In genomic region chr7:127513781-127514180, GRCm38 (mm10) we compare ENCODE assay signal across 8 mouse cellular contexts. TPM values are rescaled to one million over a fixed set of nuclear protein-coding genes. Genes with fewer than 3 reads are reported as not detected.
DNase-seq lines count a peak whose midpoint lies in the region; ATAC-seq and TF ChIP-seq lines count a peak whose summit lies in the region.

No protein-coding gene starts in this region.

- no peaks in the 10 kb centered on the region for H3K9me3 ChIP-seq in G1E (replicated peaks)
- no peaks in the 10 kb centered on the region for H3K9me3 ChIP-seq in heart, embryonic 15.5 days (replicated peaks)
- H3K9me3 ChIP-seq in liver, embryonic 15.5 days (replicated peaks) = no peaks in the 10 kb centered on the region

- H3K4me2 ChIP-seq in heart, embryonic 15.5 days = peak overlapping the region; percentile 71
- H3K4me2 ChIP-seq in liver, embryonic 15.5 days = peak overlapping the region; percentile 84

- no peak for ATAC-seq in G1E (ENCODE audit: extremely low read depth, insufficient number of reproducible peaks, low FRiP score, poor library complexity, severe bottlenecking)
- no peak for ATAC-seq in heart, embryonic 15.5 days (replicated peaks; ENCODE audit: insufficient number of reproducible peaks, insufficient read depth, low FRiP score, low read depth)
- no peak for ATAC-seq in liver, embryonic 15.5 days (ENCODE audit: insufficient read depth)
- no peak for ATAC-seq in granulocyte monocyte progenitor cell, adult 5-6 weeks (replicated peaks; ENCODE audit: poor library complexity, severe bottlenecking)

- DNase-seq in adrenal gland, adult 2 months = peak; percentile 35
- no peak for DNase-seq in adrenal gland, postnatal 4 days (ENCODE audit: low spot score in 2 of 2)
- no peak for DNase-seq in G1E (ENCODE audit: low spot score)
- no peak for DNase-seq in thymus, postnatal 0 days (ENCODE audit: low spot score)
- no peak for DNase-seq in thymus, postnatal 4 days

- H3K4me1 ChIP-seq in G1E (ENCODE audit: insufficient read depth, low read depth, low read length) = peaks cover 41% of the 10 kb centered on the region
- H3K4me1 ChIP-seq in heart, embryonic 15.5 days (replicated peaks) = peaks cover 20% of the 10 kb centered on the region
- peaks cover 34% of the 10 kb centered on the region for H3K4me1 ChIP-seq in liver, embryonic 15.5 days (replicated peaks)

- peak overlapping the region; percentile 87 for H3K4me3 ChIP-seq in G1E (ENCODE audit: low read depth, low read length)
- H3K4me3 ChIP-seq in heart, embryonic 15.5 days = peak overlapping the region; percentile 69
- H3K4me3 ChIP-seq in liver, embryonic 15.5 days (replicated peaks) = peak overlapping the region; percentile 95

- H3K9ac ChIP-seq in heart, embryonic 15.5 days = no peak overlapping the region
- H3K9ac ChIP-seq in liver, embryonic 15.5 days = no peak overlapping the region

- no peak for TF ChIP-seq CTCF in G1E (IDR thresholded peaks at IDR 0.05; ENCODE audit: low read depth, low read length)

- peak overlapping the region; percentile 10; the same call in 1 of the 2 replicates for H3K27ac ChIP-seq in heart, embryonic 15.5 days
- peak overlapping the region; percentile 99 for H3K27ac ChIP-seq in liver, embryonic 15.5 days (replicated peaks)

- no peaks in the 10 kb centered on the region for H3K27me3 ChIP-seq in G1E (ENCODE audit: insufficient read depth, low read length)
- H3K27me3 ChIP-seq in heart, embryonic 15.5 days = no peaks in the 10 kb centered on the region
- H3K27me3 ChIP-seq in liver, embryonic 15.5 days = no peaks in the 10 kb centered on the region

- peaks cover 47% of the 10 kb centered on the region for H3K36me3 ChIP-seq in G1E (replicated peaks)
- peaks cover 39% of the 10 kb centered on the region for H3K36me3 ChIP-seq in heart, embryonic 15.5 days
- peaks cover 43% of the 10 kb centered on the region for H3K36me3 ChIP-seq in liver, embryonic 15.5 days (replicated peaks)

- WGBS in heart, embryonic 15.5 days = 74% methylated on average over 3 of the region's 3 CpGs
- WGBS in liver, embryonic 15.5 days (ENCODE audit: insufficient replicate concordance) = 74% methylated on average over 3 of the region's 3 CpGs

RNA-seq across cellular contexts. Expression of gene Srcap, which starts 2.0 kb away (rescaled TPM):
- 10 to 100 TPM; 68.6 to 90.2 TPM for total RNA-seq in adrenal gland, adult 2 months (2021)
- polyA plus RNA-seq in adrenal gland, adult 2 months (2012; rRNA removed) = 29.3 and 41.2 TPM in 2 replicates
- 100 to 1,000 TPM; 111 to 118 TPM for total RNA-seq in adrenal gland, postnatal 4 days (2021)
- 79.0 and 107 TPM in 2 replicates for total RNA-seq in G1E (2014; fragmentation: Nextera tagmentation)
- total RNA-seq in G1E (2017) = 14.4 and 14.8 TPM in 2 replicates
- polyA plus RNA-seq in G1E (2012) = 35.7 and 48.5 TPM in 2 replicates
- 25.7 and 41.5 TPM in 2 replicates for polyA plus RNA-seq in heart, embryonic 15.5 days (2015; fragmentation: Nextera tagmentation; extraction: Ambion mirVana)
- 15.0 and 18.9 TPM in 2 replicates for polyA plus RNA-seq in liver, embryonic 15.5 days (2015; fragmentation: Nextera tagmentation; extraction: Ambion mirVana)
- polyA plus RNA-seq in thymus, postnatal 0 days (2015; fragmentation: Nextera tagmentation; extraction: Ambion mirVana) = 22.2 and 29.8 TPM in 2 replicates
- total RNA-seq in granulocyte monocyte progenitor cell, adult 5-6 weeks (2014; fragmentation: Nextera tagmentation) = 139 and 145 TPM in 2 replicates
- total RNA-seq in granulocyte monocyte progenitor cell, adult 5-6 weeks (2017) = 20.9 and 22.9 TPM in 2 replicates

RNA-seq across cellular contexts. Expression of gene Gm42715, which starts 5.6 kb away (rescaled TPM):
- total RNA-seq in adrenal gland, adult 2 months (2021) = 10 to 100 TPM; 19.1 to 19.7 TPM
- 4.0 and 6.7 TPM in 2 replicates for polyA plus RNA-seq in adrenal gland, adult 2 months (2012; rRNA removed)
- 10 to 100 TPM; 26.4 to 27.5 TPM for total RNA-seq in adrenal gland, postnatal 4 days (2021)
- total RNA-seq in G1E (2014; fragmentation: Nextera tagmentation) = 70.0 and 72.9 TPM in 2 replicates
- 4.5 and 5.0 TPM in 2 replicates for total RNA-seq in G1E (2017)
- polyA plus RNA-seq in G1E (2012) = 23.1 and 24.8 TPM in 2 replicates
- polyA plus RNA-seq in heart, embryonic 15.5 days (2015; fragmentation: Nextera tagmentation; extraction: Ambion mirVana) = 8.2 and 9.0 TPM in 2 replicates
- polyA plus RNA-seq in liver, embryonic 15.5 days (2015; fragmentation: Nextera tagmentation; extraction: Ambion mirVana) = 5.2 and 5.5 TPM in 2 replicates
- 10.9 and 15.9 TPM in 2 replicates for polyA plus RNA-seq in thymus, postnatal 0 days (2015; fragmentation: Nextera tagmentation; extraction: Ambion mirVana)
- total RNA-seq in granulocyte monocyte progenitor cell, adult 5-6 weeks (2014; fragmentation: Nextera tagmentation) = 25.2 and 31.5 TPM in 2 replicates
- total RNA-seq in granulocyte monocyte progenitor cell, adult 5-6 weeks (2017) = 5.7 and 6.4 TPM in 2 replicates

RNA-seq across cellular contexts. Expression of gene Fbrs, which starts 34.8 kb away (rescaled TPM):
- total RNA-seq in adrenal gland, adult 2 months (2021) = 10 to 100 TPM; 54.8 to 90.7 TPM
- polyA plus RNA-seq in adrenal gland, adult 2 months (2012; rRNA removed) = 46.0 and 57.8 TPM in 2 replicates
- 10 to 100 TPM; 90.8 to 94.0 TPM for total RNA-seq in adrenal gland, postnatal 4 days (2021)
- total RNA-seq in G1E (2014; fragmentation: Nextera tagmentation) (289 and 345 TPM in 2 replicates), G1E (2017) (13.5 and 16.3 TPM in 2 replicates)
- polyA plus RNA-seq in G1E (2012) = 457 and 458 TPM in 2 replicates
- 7.0 and 9.0 TPM in 2 replicates for polyA plus RNA-seq in heart, embryonic 15.5 days (2015; fragmentation: Nextera tagmentation; extraction: Ambion mirVana)
- polyA plus RNA-seq in liver, embryonic 15.5 days (2015; fragmentation: Nextera tagmentation; extraction: Ambion mirVana) = 5.5 and 5.6 TPM in 2 replicates
- 14.6 and 20.0 TPM in 2 replicates for polyA plus RNA-seq in thymus, postnatal 0 days (2015; fragmentation: Nextera tagmentation; extraction: Ambion mirVana)
- 87.1 and 132 TPM in 2 replicates for total RNA-seq in granulocyte monocyte progenitor cell, adult 5-6 weeks (2014; fragmentation: Nextera tagmentation)
- 21.9 and 28.5 TPM in 2 replicates for total RNA-seq in granulocyte monocyte progenitor cell, adult 5-6 weeks (2017)

RNA-seq across cellular contexts. Expression of gene Tmem265, which starts 47.4 kb away (rescaled TPM):
- total RNA-seq in adrenal gland, adult 2 months (2021) = not detected
- 0.39 and 2.5 TPM in 2 replicates for polyA plus RNA-seq in adrenal gland, adult 2 months (2012; rRNA removed)
- total RNA-seq in adrenal gland, postnatal 4 days (2021) = not detected
- total RNA-seq in G1E (2014; fragmentation: Nextera tagmentation) (not detected in 2 replicates), G1E (2017) (0.87 and 3.2 TPM in 2 replicates)
- polyA plus RNA-seq in G1E (2012) = 1.5 and 2.5 TPM in 2 replicates
- polyA plus RNA-seq in heart, embryonic 15.5 days (2015; fragmentation: Nextera tagmentation; extraction: Ambion mirVana) = 2.9 and 4.1 TPM in 2 replicates
- polyA plus RNA-seq in liver, embryonic 15.5 days (2015; fragmentation: Nextera tagmentation; extraction: Ambion mirVana) = 2.6 and 2.7 TPM in 2 replicates
- polyA plus RNA-seq in thymus, postnatal 0 days (2015; fragmentation: Nextera tagmentation; extraction: Ambion mirVana) = 10.8 and 16.1 TPM in 2 replicates
- 8.1 TPM in 1 of 2 replicates, not detected in the other for total RNA-seq in granulocyte monocyte progenitor cell, adult 5-6 weeks (2014; fragmentation: Nextera tagmentation)
- 0.99 and 2.9 TPM in 2 replicates for total RNA-seq in granulocyte monocyte progenitor cell, adult 5-6 weeks (2017)

RNA-seq across cellular contexts. Expression of gene Prr14, which starts 54.4 kb away (rescaled TPM):
- total RNA-seq in adrenal gland, adult 2 months (2021) = 10 to 100 TPM; 49.0 to 56.8 TPM
- 73.2 and 87.0 TPM in 2 replicates for polyA plus RNA-seq in adrenal gland, adult 2 months (2012; rRNA removed)
- 10 to 100 TPM; 52.3 to 54.8 TPM for total RNA-seq in adrenal gland, postnatal 4 days (2021)
- total RNA-seq in G1E (2014; fragmentation: Nextera tagmentation) = 115 and 137 TPM in 2 replicates
- 19.3 and 27.6 TPM in 2 replicates for total RNA-seq in G1E (2017)
- 54.2 and 63.5 TPM in 2 replicates for polyA plus RNA-seq in G1E (2012)
- 27.7 and 32.6 TPM in 2 replicates for polyA plus RNA-seq in heart, embryonic 15.5 days (2015; fragmentation: Nextera tagmentation; extraction: Ambion mirVana)
- polyA plus RNA-seq in liver, embryonic 15.5 days (2015; fragmentation: Nextera tagmentation; extraction: Ambion mirVana) = 19.8 and 22.4 TPM in 2 replicates
- polyA plus RNA-seq in thymus, postnatal 0 days (2015; fragmentation: Nextera tagmentation; extraction: Ambion mirVana) = 51.0 and 54.6 TPM in 2 replicates
- 96.7 and 115 TPM in 2 replicates for total RNA-seq in granulocyte monocyte progenitor cell, adult 5-6 weeks (2014; fragmentation: Nextera tagmentation)
- 23.8 and 29.0 TPM in 2 replicates for total RNA-seq in granulocyte monocyte progenitor cell, adult 5-6 weeks (2017)
